Mouse (Mus musculus): ENCODE results near the gene Kansl3. TPM values are rescaled to one million over a fixed set of nuclear protein-coding genes. Genes with fewer than 3 reads are reported as not detected.
A peak's percentile ranks its signal among the peaks of the same experiment; 100 is the strongest.

The Kansl3 gene
- 44.7 and 45.1 TPM in 2 replicates for polyA plus RNA-seq (2014; fragmentation: Nextera tagmentation; extraction: Ambion mirVana)

GRCm38 (mm10) chr1:36368969-36369645, at the start of gene Kansl3:
Gene Kansl3 (minus strand): TSS chr1:36369181.
- Histone ChIP-seq H3K4me2 (replicated peaks; ENCODE audit: low read depth, low read length) (peak within 1 kb of the TSS; percentile 80), H3K27me3 (ENCODE audit: control insufficient read depth, insufficient read depth, low read length) (no peaks in the 10 kb centered on the region), H3K36me3 (ENCODE audit: control insufficient read depth, insufficient read depth, low read length) (peaks cover 14% of the 10 kb centered on the region), H3K27ac (ENCODE audit: low read length) (peak within 1 kb of the TSS; percentile 66; the same call in 1 of the 2 replicates), H3K9me3 (ENCODE audit: control insufficient read depth, low read depth, low read length) (no peaks in the 10 kb centered on the region), H3K4me1 (ENCODE audit: control insufficient read depth, insufficient read depth, low read length) (peaks cover 13% of the 10 kb centered on the region; the same call in 1 of the 2 replicates), H3K4me3 (ENCODE audit: low read depth, low read length) (peak within 1 kb of the TSS; percentile 84), H3K9ac (replicated peaks; ENCODE audit: low read depth, low read length) (peak within 1 kb of the TSS; percentile 84)
- ATAC-seq (ENCODE audit: insufficient number of reproducible peaks, insufficient read depth, low FRiP score, low read depth), result peak; percentile 80
- 4% methylated on average over 52 of the region's 61 CpGs for WGBS

- H3K4me1 ChIP-seq (ENCODE audit: control insufficient read depth, insufficient read depth, low read length), result no peaks in the 10 kb centered on the region
- no peak overlapping the region for H3K4me3 ChIP-seq (ENCODE audit: low read depth, low read length)
- H3K9ac ChIP-seq (replicated peaks; ENCODE audit: low read depth, low read length), result no peak overlapping the region
- H3K27me3 ChIP-seq (ENCODE audit: control insufficient read depth, insufficient read depth, low read length), result no peaks in the 10 kb centered on the region
- no peak overlapping the region for H3K27ac ChIP-seq (ENCODE audit: low read length)
- ATAC-seq (ENCODE audit: insufficient number of reproducible peaks, insufficient read depth, low FRiP score, low read depth), result no peak
- 75% methylated on average over 6 of the region's 6 CpGs for WGBS
- no peak overlapping the region for H3K4me2 ChIP-seq (replicated peaks; ENCODE audit: low read depth, low read length)
- H3K9me3 ChIP-seq (ENCODE audit: control insufficient read depth, low read depth, low read length), result no peaks in the 10 kb centered on the region
- H3K36me3 ChIP-seq (ENCODE audit: control insufficient read depth, insufficient read depth, low read length), result no peaks in the 10 kb centered on the region
Observed at GRCm38 (mm10) chr1:36404531-36404930, 35.5 kb upstream of the Kansl3 start.

DNA sequence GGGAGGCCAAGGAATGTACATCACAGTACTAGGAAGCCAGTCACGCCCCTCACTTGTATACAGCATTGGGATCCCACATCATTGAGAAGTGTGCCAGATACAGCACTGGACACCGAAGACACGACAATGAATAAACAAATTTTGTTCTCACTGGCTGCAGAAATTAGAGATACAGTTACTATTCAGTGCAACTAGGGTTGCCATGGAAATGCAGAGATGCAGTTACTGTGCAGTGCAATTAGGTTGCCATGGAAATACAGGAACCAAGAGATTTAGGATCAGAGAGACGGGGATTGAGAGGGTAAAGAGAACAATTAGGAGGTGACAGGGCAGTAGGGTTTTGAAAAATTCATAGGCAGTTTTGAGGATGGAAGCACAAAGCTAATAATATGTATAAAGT, 32.5 kb upstream of the Kansl3 start:
- Histone ChIP-seq H3K4me3 (ENCODE audit: low read depth, low read length) (no peak overlapping the region), H3K9me3 (ENCODE audit: control insufficient read depth, low read depth, low read length) (no peaks in the 10 kb centered on the region), H3K4me1 (ENCODE audit: control insufficient read depth, insufficient read depth, low read length) (no peaks in the 10 kb centered on the region), H3K27ac (ENCODE audit: low read length) (no peak overlapping the region), H3K27me3 (ENCODE audit: control insufficient read depth, insufficient read depth, low read length) (no peaks in the 10 kb centered on the region), H3K9ac (replicated peaks; ENCODE audit: low read depth, low read length) (no peak overlapping the region), H3K4me2 (replicated peaks; ENCODE audit: low read depth, low read length) (no peak overlapping the region), H3K36me3 (ENCODE audit: control insufficient read depth, insufficient read depth, low read length) (no peaks in the 10 kb centered on the region)
- no peak for ATAC-seq (ENCODE audit: insufficient number of reproducible peaks, insufficient read depth, low FRiP score, low read depth)
- WGBS, result 53% methylated on average over 4 of the region's 4 CpGs

- H3K27ac ChIP-seq (ENCODE audit: low read length), result no peak overlapping the region
- H3K4me1 ChIP-seq (ENCODE audit: control insufficient read depth, insufficient read depth, low read length), result no peaks in the 10 kb centered on the region
- WGBS, result 21% methylated on average over 6 of the region's 6 CpGs
- H3K36me3 ChIP-seq (ENCODE audit: control insufficient read depth, insufficient read depth, low read length), result no peaks in the 10 kb centered on the region
- no peak overlapping the region for H3K9ac ChIP-seq (replicated peaks; ENCODE audit: low read depth, low read length)
- ATAC-seq (ENCODE audit: insufficient number of reproducible peaks, insufficient read depth, low FRiP score, low read depth), result no peak
- H3K4me3 ChIP-seq (ENCODE audit: low read depth, low read length), result no peak overlapping the region
- no peaks in the 10 kb centered on the region for H3K27me3 ChIP-seq (ENCODE audit: control insufficient read depth, insufficient read depth, low read length)
- H3K9me3 ChIP-seq (ENCODE audit: control insufficient read depth, low read depth, low read length), result no peaks in the 10 kb centered on the region
- no peak overlapping the region for H3K4me2 ChIP-seq (replicated peaks; ENCODE audit: low read depth, low read length)
Observed at GRCm38 (mm10) chr1:36397041-36397440, 28.1 kb upstream of the Kansl3 start.

DNA sequence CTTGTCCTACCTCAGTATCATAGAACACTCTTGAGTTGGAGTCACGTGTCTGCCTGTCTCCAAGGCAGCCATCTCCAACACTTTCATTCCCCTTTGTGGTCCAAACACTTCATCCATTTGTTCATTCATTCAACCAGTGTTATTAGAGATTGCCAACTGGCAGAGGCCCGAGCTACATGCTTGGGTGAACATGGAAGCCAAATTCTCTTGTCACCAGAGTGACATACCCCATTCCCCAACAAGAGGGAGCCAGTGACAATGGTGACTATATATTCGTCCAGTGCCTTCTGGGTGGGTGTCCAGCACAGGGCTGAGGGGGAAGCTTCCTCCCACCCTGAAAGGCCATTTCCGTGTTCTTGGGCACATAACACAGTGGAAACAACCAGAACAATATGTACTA, 10.6 kb upstream of the Kansl3 start:
- ATAC-seq (ENCODE audit: insufficient number of reproducible peaks, insufficient read depth, low FRiP score, low read depth), result no peak
- H3K9me3 ChIP-seq (ENCODE audit: control insufficient read depth, low read depth, low read length), result no peaks in the 10 kb centered on the region
- WGBS, result 75% methylated on average over 4 of the region's 4 CpGs
- H3K27ac ChIP-seq (ENCODE audit: low read length), result no peak overlapping the region
- H3K36me3 ChIP-seq (ENCODE audit: control insufficient read depth, insufficient read depth, low read length), result no peaks in the 10 kb centered on the region
- H3K4me2 ChIP-seq (replicated peaks; ENCODE audit: low read depth, low read length), result no peak overlapping the region
- H3K27me3 ChIP-seq (ENCODE audit: control insufficient read depth, insufficient read depth, low read length), result no peaks in the 10 kb centered on the region
- no peak overlapping the region for H3K4me3 ChIP-seq (ENCODE audit: low read depth, low read length)
- H3K4me1 ChIP-seq (ENCODE audit: control insufficient read depth, insufficient read depth, low read length), result no peaks in the 10 kb centered on the region
- H3K9ac ChIP-seq (replicated peaks; ENCODE audit: low read depth, low read length), result no peak overlapping the region

DNA sequence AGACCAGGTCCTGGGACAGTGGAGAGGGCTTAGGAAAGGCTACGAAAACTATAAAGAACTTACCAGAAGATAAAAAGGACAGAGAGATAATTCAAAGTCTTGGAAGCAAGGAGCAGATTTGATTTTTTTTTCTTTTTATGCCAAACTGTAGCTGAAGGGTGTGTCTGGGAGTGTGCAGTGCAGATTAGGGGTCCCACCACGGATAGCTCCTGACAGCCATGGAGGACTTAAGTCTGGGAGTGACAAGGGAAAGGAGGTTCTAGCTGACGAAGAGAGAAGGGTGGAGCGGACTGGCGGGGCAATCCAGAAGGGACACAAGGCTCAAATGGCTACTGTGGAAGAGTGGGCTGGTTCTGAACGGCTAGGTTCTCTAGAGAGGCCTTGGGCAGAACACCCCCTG, 9.9 kb upstream of the Kansl3 start:
- no peak overlapping the region for H3K27ac ChIP-seq (ENCODE audit: low read length)
- H3K4me1 ChIP-seq (ENCODE audit: control insufficient read depth, insufficient read depth, low read length), result no peaks in the 10 kb centered on the region
- no peak overlapping the region for H3K4me2 ChIP-seq (replicated peaks; ENCODE audit: low read depth, low read length)
- H3K36me3 ChIP-seq (ENCODE audit: control insufficient read depth, insufficient read depth, low read length), result no peaks in the 10 kb centered on the region
- H3K9ac ChIP-seq (replicated peaks; ENCODE audit: low read depth, low read length), result no peak overlapping the region
- WGBS, result 70% methylated on average over 6 of the region's 6 CpGs
- no peak overlapping the region for H3K4me3 ChIP-seq (ENCODE audit: low read depth, low read length)
- H3K27me3 ChIP-seq (ENCODE audit: control insufficient read depth, insufficient read depth, low read length), result no peaks in the 10 kb centered on the region
- H3K9me3 ChIP-seq (ENCODE audit: control insufficient read depth, low read depth, low read length), result no peaks in the 10 kb centered on the region
- ATAC-seq (ENCODE audit: insufficient number of reproducible peaks, insufficient read depth, low FRiP score, low read depth), result no peak

GRCm38 (mm10) chr1:36371934-36372845, 3.2 kb upstream of the Kansl3 start, which contains the start of gene Fer1l5:
Gene Fer1l5 (plus strand): TSS chr1:36372291.
- 77% methylated on average over 10 of the region's 10 CpGs for WGBS
- H3K27ac ChIP-seq (ENCODE audit: low read length), result no peak within 1 kb of the TSS
- H3K4me3 ChIP-seq (ENCODE audit: low read depth, low read length), result no peak within 1 kb of the TSS
- H3K36me3 ChIP-seq (ENCODE audit: control insufficient read depth, insufficient read depth, low read length), result no peaks in the 10 kb centered on the region
- H3K4me1 ChIP-seq (ENCODE audit: control insufficient read depth, insufficient read depth, low read length), result peaks cover 8% of the 10 kb centered on the region; the same call in 1 of the 2 replicates
- H3K4me2 ChIP-seq (replicated peaks; ENCODE audit: low read depth, low read length), result no peak within 1 kb of the TSS
- H3K27me3 ChIP-seq (ENCODE audit: control insufficient read depth, insufficient read depth, low read length), result no peaks in the 10 kb centered on the region
- H3K9me3 ChIP-seq (ENCODE audit: control insufficient read depth, low read depth, low read length), result no peaks in the 10 kb centered on the region
- H3K9ac ChIP-seq (replicated peaks; ENCODE audit: low read depth, low read length), result no peak within 1 kb of the TSS
- no peak for ATAC-seq (ENCODE audit: insufficient number of reproducible peaks, insufficient read depth, low FRiP score, low read depth)

DNA sequence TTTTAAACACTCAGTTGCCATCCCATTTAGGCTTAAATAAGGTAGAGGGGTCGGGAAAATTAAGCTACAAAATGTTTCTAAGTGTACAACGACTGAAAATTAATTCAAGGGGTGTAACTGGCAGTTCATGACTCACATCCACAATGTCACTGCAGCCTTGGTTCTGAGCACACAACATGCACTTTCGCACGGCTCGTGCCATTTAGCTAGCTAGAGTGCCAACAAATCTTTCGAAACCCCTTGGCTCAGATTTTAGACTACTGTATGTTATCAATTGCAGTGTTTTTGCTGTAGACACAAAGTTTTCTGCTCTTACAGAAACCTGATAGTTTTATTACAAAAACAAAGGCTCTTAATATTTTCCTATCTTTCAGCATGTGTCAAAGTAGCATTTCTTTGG, 1.9 kb upstream of the Kansl3 start:
- H3K27me3 ChIP-seq (ENCODE audit: control insufficient read depth, insufficient read depth, low read length), result no peaks in the 10 kb centered on the region
- no peak overlapping the region for H3K9ac ChIP-seq (replicated peaks; ENCODE audit: low read depth, low read length)
- H3K36me3 ChIP-seq (ENCODE audit: control insufficient read depth, insufficient read depth, low read length), result peaks cover 3% of the 10 kb centered on the region; the same call in 1 of the 2 replicates
- ATAC-seq (ENCODE audit: insufficient number of reproducible peaks, insufficient read depth, low FRiP score, low read depth), result no peak
- H3K4me2 ChIP-seq (replicated peaks; ENCODE audit: low read depth, low read length), result no peak overlapping the region
- H3K4me1 ChIP-seq (ENCODE audit: control insufficient read depth, insufficient read depth, low read length), result peaks cover 13% of the 10 kb centered on the region; the same call in 1 of the 2 replicates
- no peaks in the 10 kb centered on the region for H3K9me3 ChIP-seq (ENCODE audit: control insufficient read depth, low read depth, low read length)
- WGBS, result 77% methylated on average over 6 of the region's 6 CpGs
- no peak overlapping the region for H3K4me3 ChIP-seq (ENCODE audit: low read depth, low read length)
- no peak overlapping the region for H3K27ac ChIP-seq (ENCODE audit: low read length)

Measured in stomach, embryonic 14.5 days (tissue).